Mouse (Mus musculus): Measurements from ENCODE around the gene AC109138.7. TPM values are rescaled to one million over a fixed set of nuclear protein-coding genes. Genes with fewer than 3 reads are reported as not detected.
A peak's percentile ranks its signal among the peaks of the same experiment; 100 is the strongest.

AC109138.7 gene
- polyA plus RNA-seq, 1 experiment from 2014 or later = not detected

DNA sequence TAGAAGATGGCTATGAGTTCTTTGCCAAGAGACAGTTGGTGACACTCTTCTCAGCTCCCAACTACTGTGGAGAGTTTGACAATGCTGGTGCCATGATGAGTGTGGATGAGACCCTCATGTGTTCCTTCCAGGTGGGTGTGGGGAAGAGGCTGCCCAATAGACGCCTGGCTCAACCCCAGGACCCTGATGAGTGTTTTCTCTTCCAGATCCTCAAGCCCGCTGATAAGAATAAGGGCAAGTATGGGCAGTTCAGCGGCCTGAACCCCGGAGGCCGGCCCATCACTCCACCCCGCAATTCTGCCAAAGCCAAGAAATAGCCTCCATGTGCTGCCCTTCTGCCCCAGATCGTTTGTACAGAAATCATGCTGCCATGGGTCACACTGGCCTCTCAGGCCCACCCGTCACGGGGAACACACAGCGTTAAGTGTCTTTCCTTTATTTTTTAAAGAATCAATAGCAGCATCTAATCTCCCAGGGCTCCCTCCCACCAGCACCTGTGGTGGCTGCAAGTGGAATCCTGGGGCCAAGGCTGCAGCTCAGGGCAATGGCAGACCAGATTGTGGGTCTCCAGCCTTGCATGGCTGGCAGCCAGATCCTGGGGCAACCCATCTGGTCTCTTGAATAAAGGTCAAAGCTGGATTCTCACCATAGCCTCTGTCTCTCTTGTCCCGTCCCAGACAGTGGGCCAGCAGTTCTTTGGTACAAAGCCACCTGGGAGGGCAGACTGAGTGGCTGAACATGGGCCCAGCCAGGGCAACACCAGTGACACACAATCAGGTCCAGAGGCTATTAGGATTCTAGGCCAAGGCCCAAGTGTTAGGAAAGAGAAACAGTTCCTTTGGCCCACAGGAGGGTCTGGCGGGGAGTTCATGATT lies 19.1 kb upstream of the AC109138.7 start:
- Histone ChIP-seq H3K9me3 (replicated peaks) (no peaks in the 10 kb centered on the region), H3K4me3 (replicated peaks) (no peak overlapping the region), H3K4me1 (peaks cover 57% of the 10 kb centered on the region), H3K36me3 (peaks cover 51% of the 10 kb centered on the region), H3K27ac (replicated peaks) (0 out of 2 replicates have a peak overlapping the region, but pooled peaks have one; percentile 13), H3K27me3 (replicated peaks) (no peaks in the 10 kb centered on the region), H3K9ac (replicated peaks) (no peak overlapping the region), H3K4me2 (no peak overlapping the region)
- ATAC-seq (ENCODE audit: low FRiP score) = no peak
- 79% methylated on average over 12 of the region's 12 CpGs for WGBS

GRCm38 (mm10) chr19:4196048-4196447 lies 18.1 kb upstream of the AC109138.7 start:
- Histone ChIP-seq H3K9ac (replicated peaks) (no peak overlapping the region), H3K4me2 (no peak overlapping the region), H3K4me1 (peaks cover 64% of the 10 kb centered on the region), H3K36me3 (peaks cover 51% of the 10 kb centered on the region), H3K27ac (replicated peaks) (no peak overlapping the region), H3K27me3 (replicated peaks) (no peaks in the 10 kb centered on the region), H3K4me3 (replicated peaks) (no peak overlapping the region), H3K9me3 (replicated peaks) (no peaks in the 10 kb centered on the region)
- ATAC-seq (ENCODE audit: low FRiP score) = no peak
- WGBS = 63% methylated on average over 2 of the region's 2 CpGs

- H3K4me2 ChIP-seq = no peak overlapping the region
- H3K4me1 ChIP-seq = peaks cover 63% of the 10 kb centered on the region
- H3K36me3 ChIP-seq = peaks cover 51% of the 10 kb centered on the region
- no peaks in the 10 kb centered on the region for H3K27me3 ChIP-seq (replicated peaks)
- H3K9me3 ChIP-seq (replicated peaks) = no peaks in the 10 kb centered on the region
- H3K9ac ChIP-seq (replicated peaks) = no peak overlapping the region
- no peak for ATAC-seq (ENCODE audit: low FRiP score)
- no peak overlapping the region for H3K27ac ChIP-seq (replicated peaks)
- H3K4me3 ChIP-seq (replicated peaks) = no peak overlapping the region
- WGBS = 30% methylated on average over 5 of the region's 5 CpGs
Measured at GRCm38 (mm10) chr19:4196548-4196947, 17.6 kb upstream of the AC109138.7 start.

- Histone ChIP-seq H3K27me3 (replicated peaks) (no peaks in the 10 kb centered on the region), H3K9me3 (replicated peaks) (no peaks in the 10 kb centered on the region), H3K9ac (replicated peaks) (no peak overlapping the region), H3K4me3 (replicated peaks) (no peak overlapping the region), H3K36me3 (peaks cover 51% of the 10 kb centered on the region), H3K4me1 (peaks cover 65% of the 10 kb centered on the region), H3K4me2 (no peak overlapping the region), H3K27ac (replicated peaks) (no peak overlapping the region)
- WGBS = 69% methylated on average over 3 of the region's 3 CpGs
- ATAC-seq (ENCODE audit: low FRiP score) = no peak
Measured at GRCm38 (mm10) chr19:4197180-4197579, 17.0 kb upstream of the AC109138.7 start.

DNA sequence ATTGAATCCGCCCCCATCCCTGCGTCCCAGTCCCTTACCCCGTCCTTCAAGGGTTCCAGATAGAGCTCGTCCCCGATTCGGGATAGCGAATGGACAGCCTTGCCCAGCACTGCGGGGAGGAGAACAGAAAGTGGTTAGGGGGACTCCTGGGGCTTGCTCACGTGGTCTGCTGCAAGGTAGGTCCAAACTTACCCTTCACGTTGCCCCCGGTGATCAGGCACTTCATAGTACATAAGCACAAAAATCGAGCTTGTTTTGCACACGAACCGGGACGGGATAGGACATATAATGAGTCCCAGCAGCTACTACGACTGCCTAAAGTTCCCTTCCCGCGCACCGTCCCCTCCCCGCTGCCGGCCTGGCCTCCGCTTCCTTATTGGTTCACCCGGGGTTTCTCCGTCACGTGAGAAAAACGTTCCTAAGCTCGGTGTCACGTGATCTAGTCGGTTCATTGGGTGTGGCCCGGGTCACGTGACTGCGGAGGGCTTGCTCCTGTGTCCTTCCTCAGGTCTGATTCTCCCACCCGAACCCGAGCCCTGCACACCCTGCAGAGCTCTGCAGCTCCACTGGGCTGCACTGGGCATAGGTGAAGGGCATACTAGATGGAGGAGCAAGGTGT lies 12.8 kb upstream of the AC109138.7 start, which contains the start of gene Rad9a:
Gene Rad9a, minus strand, starts transcription at position 372 of the 619 bp plus-strand sequence.
- Histone ChIP-seq H3K9me3 (replicated peaks) (no peaks in the 10 kb centered on the region), H3K4me1 (peaks cover 34% of the 10 kb centered on the region), H3K27ac (replicated peaks) (peak within 1 kb of the TSS; percentile 73), H3K4me3 (replicated peaks) (peak within 1 kb of the TSS; percentile 51), H3K4me2 (peak within 1 kb of the TSS; percentile 97), H3K36me3 (peaks cover 20% of the 10 kb centered on the region), H3K9ac (replicated peaks) (peak within 1 kb of the TSS; percentile 80), H3K27me3 (replicated peaks) (peaks cover 16% of the 10 kb centered on the region; the same call in 1 of the 2 replicates)
- under 1% methylated on average over 34 of the region's 34 CpGs for WGBS
- peak; percentile 88 for ATAC-seq (ENCODE audit: low FRiP score)

DNA sequence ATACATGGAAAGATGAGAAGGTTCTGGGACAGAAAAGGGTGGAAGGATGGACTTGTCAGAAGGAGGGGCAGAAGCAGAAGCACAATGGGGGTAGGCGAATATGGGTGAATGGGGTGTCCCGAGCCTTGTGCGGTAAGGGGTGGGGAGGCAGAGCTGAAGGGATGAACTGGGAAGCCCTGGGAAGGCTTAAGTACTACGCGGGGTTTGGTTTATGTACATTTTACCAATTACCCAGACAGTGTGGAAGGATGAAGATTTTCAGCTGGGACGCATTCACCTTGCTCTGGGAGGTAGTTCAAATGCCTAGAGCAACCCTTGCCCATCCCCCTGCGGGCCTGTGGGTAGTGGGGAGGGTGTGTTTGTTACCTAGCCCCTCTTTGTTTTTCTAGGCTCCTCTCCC lies 12.0 kb upstream of the AC109138.7 start:
- WGBS = 37% methylated on average over 7 of the region's 7 CpGs
- H3K9ac ChIP-seq (replicated peaks) = peak overlapping the region; percentile 80
- peak; percentile 30; the same call in 1 of the 2 replicates for ATAC-seq (ENCODE audit: low FRiP score)
- peaks cover 12% of the 10 kb centered on the region for H3K36me3 ChIP-seq
- H3K9me3 ChIP-seq (replicated peaks) = no peaks in the 10 kb centered on the region
- H3K4me1 ChIP-seq = peaks cover 30% of the 10 kb centered on the region
- H3K27me3 ChIP-seq (replicated peaks) = peaks cover 16% of the 10 kb centered on the region; the same call in 1 of the 2 replicates
- peak overlapping the region; percentile 97 for H3K4me2 ChIP-seq
- H3K4me3 ChIP-seq (replicated peaks) = peak overlapping the region; percentile 51
- H3K27ac ChIP-seq (replicated peaks) = peak overlapping the region; percentile 73

DNA sequence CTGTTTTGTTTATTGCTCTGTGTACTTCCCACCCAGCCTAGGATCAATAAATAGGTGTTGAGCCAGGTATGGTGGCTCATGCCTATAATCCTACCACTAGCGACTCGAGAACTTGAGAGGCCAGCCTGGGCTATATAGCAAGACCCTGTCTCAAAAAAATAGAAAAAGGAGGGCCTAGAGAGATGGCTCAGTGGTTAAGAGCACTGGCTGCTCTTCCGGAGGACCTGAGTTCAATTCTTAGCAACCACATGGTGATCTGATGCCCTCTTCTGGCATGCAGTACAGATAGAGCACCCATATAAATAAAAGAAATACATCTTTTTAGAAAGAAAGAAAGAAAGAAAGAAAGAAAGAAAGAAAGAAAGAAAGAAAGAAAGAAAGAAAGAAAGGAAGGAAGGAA lies 11.0 kb upstream of the AC109138.7 start:
- Histone ChIP-seq H3K4me1 (peaks cover 30% of the 10 kb centered on the region), H3K4me3 (replicated peaks) (no peak overlapping the region), H3K9ac (replicated peaks) (no peak overlapping the region), H3K9me3 (replicated peaks) (no peaks in the 10 kb centered on the region), H3K27ac (replicated peaks) (no peak overlapping the region), H3K27me3 (replicated peaks) (peaks cover 16% of the 10 kb centered on the region; the same call in 1 of the 2 replicates), H3K4me2 (no peak overlapping the region), H3K36me3 (peaks cover 9% of the 10 kb centered on the region; the same call in 1 of the 2 replicates)
- ATAC-seq (ENCODE audit: low FRiP score) = no peak
- 69% methylated on average over 3 of the region's 3 CpGs for WGBS

DNA sequence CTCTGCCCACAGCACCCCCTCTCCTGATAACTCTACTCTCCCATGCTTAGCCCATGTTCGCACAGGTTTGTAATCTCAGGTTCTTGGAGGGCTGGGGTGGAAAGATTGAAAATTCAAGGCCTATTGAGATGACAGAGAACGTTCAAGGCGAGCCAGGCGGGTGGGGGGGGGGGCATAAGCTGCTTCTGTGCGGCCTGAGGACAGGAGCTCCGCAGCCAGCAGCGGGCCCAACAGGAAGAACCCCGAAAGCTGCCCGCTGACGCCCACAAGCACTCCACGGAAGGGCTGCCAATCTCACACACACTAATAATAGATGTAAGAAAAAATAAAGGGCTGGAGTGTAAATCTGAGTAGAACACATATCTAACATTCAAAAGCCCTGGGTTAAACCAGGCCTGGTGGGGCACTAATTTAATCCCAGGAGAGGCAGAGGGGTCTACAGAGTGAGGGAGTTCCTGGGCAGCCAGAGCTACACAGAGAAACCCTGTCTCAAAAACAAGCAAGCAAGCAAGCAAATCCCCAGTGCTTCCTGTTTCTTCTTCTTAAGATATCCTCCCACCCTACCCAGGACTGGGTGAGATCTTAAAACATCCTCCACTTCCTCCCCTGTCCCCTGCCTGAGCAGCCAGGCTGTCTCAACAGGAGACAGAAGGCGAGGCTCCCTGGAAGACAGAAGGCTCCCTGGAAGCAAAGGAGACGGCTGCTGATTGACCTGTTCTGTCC lies 10.4 kb upstream of the AC109138.7 start:
- no peak for ATAC-seq (ENCODE audit: low FRiP score)
- WGBS = 62% methylated on average over 13 of the region's 13 CpGs

GRCm38 (mm10) chr19:4204889-4205288 lies 9.3 kb upstream of the AC109138.7 start:
- Histone ChIP-seq H3K27ac (replicated peaks) (no peak overlapping the region), H3K4me2 (no peak overlapping the region), H3K4me1 (peaks cover 24% of the 10 kb centered on the region), H3K9me3 (replicated peaks) (no peaks in the 10 kb centered on the region), H3K9ac (replicated peaks) (no peak overlapping the region), H3K36me3 (no peaks in the 10 kb centered on the region), H3K27me3 (replicated peaks) (peaks cover 16% of the 10 kb centered on the region; the same call in 1 of the 2 replicates), H3K4me3 (replicated peaks) (no peak overlapping the region)
- 73% methylated on average over 3 of the region's 4 CpGs for WGBS
- no peak for ATAC-seq (ENCODE audit: low FRiP score)

More for the DNA sequence above, 10.4 kb upstream of the AC109138.7 start:
- Histone ChIP-seq H3K4me1 (peaks cover 30% of the 10 kb centered on the region), H3K4me3 (replicated peaks) (no peak overlapping the region), H3K9ac (replicated peaks) (no peak overlapping the region), H3K27me3 (replicated peaks) (peaks cover 16% of the 10 kb centered on the region; the same call in 1 of the 2 replicates), H3K4me2 (no peak overlapping the region), H3K36me3 (peaks cover 5% of the 10 kb centered on the region; the same call in 1 of the 2 replicates), H3K9me3 (replicated peaks) (no peaks in the 10 kb centered on the region), H3K27ac (replicated peaks) (no peak overlapping the region)

DNA sequence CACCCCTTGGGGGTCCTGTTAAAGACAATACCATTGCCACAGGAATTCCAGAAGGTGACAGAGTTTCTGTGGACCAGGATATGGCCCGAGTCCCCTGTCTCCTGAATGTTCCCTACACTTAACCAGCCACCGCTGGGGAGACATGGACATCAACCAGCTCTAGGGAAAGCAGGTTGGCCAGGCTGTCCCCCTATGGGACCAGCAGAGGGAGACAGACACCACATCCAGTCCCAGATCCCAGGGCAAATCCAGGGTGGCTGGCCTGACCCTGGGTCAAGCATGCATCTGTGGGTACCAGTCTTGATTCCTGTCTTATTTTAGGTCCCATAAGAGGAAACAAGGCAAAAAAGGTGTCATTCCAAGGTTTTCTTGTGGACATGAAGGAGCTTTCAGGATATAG lies 7.2 kb upstream of the AC109138.7 start:
- Histone ChIP-seq H3K4me2 (no peak overlapping the region), H3K9ac (replicated peaks) (no peak overlapping the region), H3K27me3 (replicated peaks) (peaks cover 30% of the 10 kb centered on the region), H3K36me3 (no peaks in the 10 kb centered on the region), H3K9me3 (replicated peaks) (no peaks in the 10 kb centered on the region), H3K4me1 (peaks cover 7% of the 10 kb centered on the region), H3K4me3 (replicated peaks) (no peak overlapping the region), H3K27ac (replicated peaks) (no peak overlapping the region)
- no peak for ATAC-seq (ENCODE audit: low FRiP score)
- WGBS = 2% methylated on average over 2 of the region's 2 CpGs

- Histone ChIP-seq H3K36me3 (no peaks in the 10 kb centered on the region), H3K9ac (replicated peaks) (no peak overlapping the region), H3K27me3 (replicated peaks) (peaks cover 43% of the 10 kb centered on the region), H3K9me3 (replicated peaks) (no peaks in the 10 kb centered on the region), H3K4me1 (peaks cover 8% of the 10 kb centered on the region), H3K4me2 (no peak overlapping the region), H3K27ac (replicated peaks) (no peak overlapping the region), H3K4me3 (replicated peaks) (no peak overlapping the region)
- 76% methylated on average over 5 of the region's 5 CpGs for WGBS
- ATAC-seq (ENCODE audit: low FRiP score) = no peak
Measured at GRCm38 (mm10) chr19:4208563-4208962, 5.6 kb upstream of the AC109138.7 start.
